Mouse (Mus musculus) erythroblast, adult 5-6 weeks (primary cell): ENCODE data around the gene Olfr1167. TPM values are rescaled to one million over a fixed set of nuclear protein-coding genes. Genes with fewer than 3 reads are reported as not detected.
"Not testable (repeated sequence)": the region's sequence is repeated elsewhere in the genome, so short reads cannot be mapped to it uniquely, and the experiment has no call there.

Source experiments
- ATAC-seq: replicated peaks from 2 replicates; pipeline ENCODE4 v1.8.0; 2016; ENCODE audit warnings: moderate number of reproducible peaks, mild to moderate bottlenecking, moderate TSS enrichment, inconsistent platforms; ENCODE audit not compliant: poor library complexity, low FRiP score, severe bottlenecking
- total RNA-seq, 2 experiments: library from RNA; stranded (forward) in 1 of 2; stranded (reverse) in 1 of 2; fragments of 150-400 nt in 1 of 2; fragments of 200-764, 138-1000 nt in 1 of 2; gene quantifications; 2 replicates each; pipeline versions ENCODE4 v1.2.3 to v1.2.4; 2015 to 2017; ENCODE audit warnings: low replicate concordance in 2 of 2

The Olfr1167 gene
- not detected in 2 replicates for total RNA-seq (2015; ENCODE audit: low replicate concordance)
- not detected in 2 replicates for total RNA-seq (2017; ENCODE audit: low replicate concordance)

DNA sequence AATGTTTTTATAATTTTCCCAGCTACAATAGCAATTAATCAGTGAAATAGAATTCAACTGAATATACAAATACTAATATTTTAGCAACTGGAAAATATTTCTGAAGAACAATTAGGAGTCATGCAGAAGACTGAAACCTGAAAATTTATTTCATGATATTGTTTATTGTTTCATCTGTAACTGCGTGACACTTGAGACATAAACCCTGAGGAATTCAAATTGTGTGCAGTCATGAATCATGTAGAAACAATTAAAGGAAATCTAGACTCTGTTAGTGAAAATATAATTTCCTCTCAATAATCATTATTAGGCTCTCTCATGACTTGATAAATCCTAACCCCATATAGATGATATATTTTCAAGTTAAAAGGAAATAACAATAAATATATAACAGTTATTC lies at the start of gene Olfr1167:
Olfr1167 (minus strand) TSS at position 101 of the 400 bp plus-strand sequence.
- not testable (repeated sequence) for ATAC-seq

DNA sequence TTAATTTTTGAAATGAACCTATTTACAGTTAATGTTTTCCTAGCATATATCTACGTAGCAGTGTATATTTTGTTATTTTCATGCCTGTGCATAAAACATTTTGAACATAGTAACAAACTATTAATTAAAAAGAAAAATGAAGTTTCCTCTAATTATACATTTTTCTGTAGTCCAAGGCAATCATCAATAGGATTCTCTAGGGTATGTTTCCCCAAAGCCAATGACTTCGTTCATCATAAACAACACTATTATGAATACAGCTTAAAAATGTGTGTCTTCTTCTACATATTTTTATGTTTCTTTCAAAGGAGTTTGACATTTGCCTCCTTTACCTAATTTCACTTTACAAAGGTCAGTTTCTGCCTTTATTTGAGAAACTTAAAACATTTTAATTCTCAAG lies 26.6 kb upstream of the Olfr1167 start, which contains the start of gene Olfr1168:
Olfr1168 (plus strand) TSS at position 301 of the 400 bp plus-strand sequence.
- ATAC-seq = no peak

DNA sequence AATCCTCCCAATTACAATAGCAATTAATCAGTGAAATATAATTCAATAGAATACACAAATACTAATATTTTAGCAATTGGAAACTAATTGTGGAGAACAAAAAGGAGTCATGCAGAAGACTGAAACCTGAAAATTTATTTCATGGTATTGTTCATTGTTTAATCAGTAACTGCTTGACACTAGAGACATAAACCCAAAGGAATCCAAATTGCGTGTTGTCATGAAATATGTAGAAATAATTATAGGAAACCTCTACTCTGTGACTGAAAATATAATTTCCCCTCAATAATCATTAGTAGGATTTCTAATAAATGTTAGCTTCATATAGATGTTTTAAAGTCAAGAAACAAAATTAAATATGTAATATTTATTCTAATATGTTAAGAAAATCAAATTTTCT lies 26.8 kb downstream of the Olfr1167 start, which contains the start of gene Olfr1166:
Olfr1166 (minus strand) TSS at position 101 of the 400 bp plus-strand sequence.
- no peak for ATAC-seq

Other genes with a start within 250 kb of the Olfr1167 start
- not detected in 2 replicates for gene Olfr1155, start 210.1 kb downstream of the Olfr1167 start, total RNA-seq (2015; ENCODE audit: low replicate concordance)
- not detected in 2 replicates for gene Olfr1155, start 210.1 kb downstream of the Olfr1167 start, total RNA-seq (2017; ENCODE audit: low replicate concordance)
- gene Olfr1156, start 202.1 kb downstream of the Olfr1167 start, total RNA-seq (2015; ENCODE audit: low replicate concordance) = not detected in 2 replicates
- gene Olfr1156, start 202.1 kb downstream of the Olfr1167 start, total RNA-seq (2017; ENCODE audit: low replicate concordance) = not detected in 2 replicates
- gene Olfr1157, start 186.9 kb downstream of the Olfr1167 start, total RNA-seq (2015; ENCODE audit: low replicate concordance) = not detected in 2 replicates
- gene Olfr1157, start 186.9 kb downstream of the Olfr1167 start, total RNA-seq (2017; ENCODE audit: low replicate concordance) = not detected in 2 replicates
- not detected in 2 replicates for gene Olfr74, start 180.5 kb downstream of the Olfr1167 start, total RNA-seq (2015; ENCODE audit: low replicate concordance)
- not detected in 2 replicates for gene Olfr74, start 180.5 kb downstream of the Olfr1167 start, total RNA-seq (2017; ENCODE audit: low replicate concordance)
- gene Olfr1158, start 165.1 kb downstream of the Olfr1167 start, total RNA-seq (2015; ENCODE audit: low replicate concordance) = not detected in 2 replicates
- gene Olfr1158, start 165.1 kb downstream of the Olfr1167 start, total RNA-seq (2017; ENCODE audit: low replicate concordance) = not detected in 2 replicates
- gene Olfr1160, start 146.9 kb downstream of the Olfr1167 start, total RNA-seq (2015; ENCODE audit: low replicate concordance) = not detected in 2 replicates
- 0.28 TPM in 1 of 2 replicates, not detected in the other for gene Olfr1160, start 146.9 kb downstream of the Olfr1167 start, total RNA-seq (2017; ENCODE audit: low replicate concordance)
- not detected in 2 replicates for gene Olfr1161, start 132.4 kb downstream of the Olfr1167 start, total RNA-seq (2015; ENCODE audit: low replicate concordance)
- not detected in 2 replicates for gene Olfr1161, start 132.4 kb downstream of the Olfr1167 start, total RNA-seq (2017; ENCODE audit: low replicate concordance)
- not detected in 2 replicates for gene Olfr73, start 117.5 kb downstream of the Olfr1167 start, total RNA-seq (2015; ENCODE audit: low replicate concordance)
- gene Olfr73, start 117.5 kb downstream of the Olfr1167 start, total RNA-seq (2017; ENCODE audit: low replicate concordance) = not detected in 2 replicates
- gene Olfr1162, start 104.1 kb downstream of the Olfr1167 start, total RNA-seq (2015; ENCODE audit: low replicate concordance) = not detected in 2 replicates
- gene Olfr1162, start 104.1 kb downstream of the Olfr1167 start, total RNA-seq (2017; ENCODE audit: low replicate concordance) = not detected in 2 replicates
- not detected in 2 replicates for gene Olfr1163, start 83.4 kb downstream of the Olfr1167 start, total RNA-seq (2015; ENCODE audit: low replicate concordance)
- not detected in 2 replicates for gene Olfr1163, start 83.4 kb downstream of the Olfr1167 start, total RNA-seq (2017; ENCODE audit: low replicate concordance)
- not detected in 2 replicates for gene Olfr1164, start 61.2 kb downstream of the Olfr1167 start, total RNA-seq (2015; ENCODE audit: low replicate concordance)
- not detected in 2 replicates for gene Olfr1164, start 61.2 kb downstream of the Olfr1167 start, total RNA-seq (2017; ENCODE audit: low replicate concordance)
- gene Olfr1166, start 26.9 kb downstream of the Olfr1167 start, total RNA-seq (2015; ENCODE audit: low replicate concordance) = not detected in 2 replicates
- not detected in 2 replicates for gene Olfr1166, start 26.9 kb downstream of the Olfr1167 start, total RNA-seq (2017; ENCODE audit: low replicate concordance)
- gene Olfr1168, start 26.7 kb upstream of the Olfr1167 start, total RNA-seq (2015; ENCODE audit: low replicate concordance) = not detected in 2 replicates
- not detected in 2 replicates for gene Olfr1168, start 26.7 kb upstream of the Olfr1167 start, total RNA-seq (2017; ENCODE audit: low replicate concordance)
- not detected in 2 replicates for gene Olfr1170, start 73.1 kb upstream of the Olfr1167 start, total RNA-seq (2015; ENCODE audit: low replicate concordance)
- gene Olfr1170, start 73.1 kb upstream of the Olfr1167 start, total RNA-seq (2017; ENCODE audit: low replicate concordance) = not detected in 2 replicates
- not detected in 2 replicates for gene Olfr1173, start 124.7 kb upstream of the Olfr1167 start, total RNA-seq (2015; ENCODE audit: low replicate concordance)
- not detected in 2 replicates for gene Olfr1173, start 124.7 kb upstream of the Olfr1167 start, total RNA-seq (2017; ENCODE audit: low replicate concordance)
- 0.96 TPM in 1 of 2 replicates, not detected in the other for gene Olfr1174-ps, start 159.9 kb upstream of the Olfr1167 start, total RNA-seq (2015; ENCODE audit: low replicate concordance)
- gene Olfr1174-ps, start 159.9 kb upstream of the Olfr1167 start, total RNA-seq (2017; ENCODE audit: low replicate concordance) = not detected in 2 replicates
- gene Olfr1175-ps, start 172.0 kb upstream of the Olfr1167 start, total RNA-seq (2015; ENCODE audit: low replicate concordance) = not detected in 2 replicates
- gene Olfr1175-ps, start 172.0 kb upstream of the Olfr1167 start, total RNA-seq (2017; ENCODE audit: low replicate concordance) = not detected in 2 replicates
- gene Olfr1176, start 181.5 kb upstream of the Olfr1167 start, total RNA-seq (2015; ENCODE audit: low replicate concordance) = not detected in 2 replicates
- not detected in 2 replicates for gene Olfr1176, start 181.5 kb upstream of the Olfr1167 start, total RNA-seq (2017; ENCODE audit: low replicate concordance)
- gene Olfr1177-ps, start 191.3 kb upstream of the Olfr1167 start, total RNA-seq (2015; ENCODE audit: low replicate concordance) = not detected in 2 replicates
- gene Olfr1177-ps, start 191.3 kb upstream of the Olfr1167 start, total RNA-seq (2017; ENCODE audit: low replicate concordance) = 1.5 TPM in 1 of 2 replicates, not detected in the other
- not detected in 2 replicates for gene Olfr1178, start 231.9 kb upstream of the Olfr1167 start, total RNA-seq (2015; ENCODE audit: low replicate concordance)
- gene Olfr1178, start 231.9 kb upstream of the Olfr1167 start, total RNA-seq (2017; ENCODE audit: low replicate concordance) = 0.09 and 0.84 TPM in 2 replicates